Mouse (Mus musculus) naive thymus-derived CD4-positive, alpha-beta T cell, adult 2 months (primary cell): ENCODE data around the gene Rpl19.

Experiments
- DNase-seq: peaks from one replicate; pipeline ENCODE4 v3.0.0-alpha.2; 2011; ENCODE audit warnings: low read depth

Rpl19 gene

DNA sequence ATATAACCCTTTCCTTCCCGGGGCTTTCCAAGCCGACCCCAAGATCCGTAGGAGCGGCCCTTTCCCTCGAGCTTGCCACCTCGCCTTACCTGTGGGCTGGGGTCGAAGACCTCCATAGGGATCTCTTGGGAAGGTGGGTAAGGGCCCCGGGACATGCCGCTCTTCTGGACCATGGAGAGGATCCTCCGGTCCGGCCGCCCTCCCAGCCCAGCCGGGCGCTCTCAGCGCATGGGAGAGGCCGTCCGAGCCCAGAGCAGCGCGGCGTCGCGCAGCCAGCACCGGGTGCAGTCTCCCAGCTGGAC, 4.3 kb upstream of the Rpl19 start:
- no peak for DNase-seq

DNA sequence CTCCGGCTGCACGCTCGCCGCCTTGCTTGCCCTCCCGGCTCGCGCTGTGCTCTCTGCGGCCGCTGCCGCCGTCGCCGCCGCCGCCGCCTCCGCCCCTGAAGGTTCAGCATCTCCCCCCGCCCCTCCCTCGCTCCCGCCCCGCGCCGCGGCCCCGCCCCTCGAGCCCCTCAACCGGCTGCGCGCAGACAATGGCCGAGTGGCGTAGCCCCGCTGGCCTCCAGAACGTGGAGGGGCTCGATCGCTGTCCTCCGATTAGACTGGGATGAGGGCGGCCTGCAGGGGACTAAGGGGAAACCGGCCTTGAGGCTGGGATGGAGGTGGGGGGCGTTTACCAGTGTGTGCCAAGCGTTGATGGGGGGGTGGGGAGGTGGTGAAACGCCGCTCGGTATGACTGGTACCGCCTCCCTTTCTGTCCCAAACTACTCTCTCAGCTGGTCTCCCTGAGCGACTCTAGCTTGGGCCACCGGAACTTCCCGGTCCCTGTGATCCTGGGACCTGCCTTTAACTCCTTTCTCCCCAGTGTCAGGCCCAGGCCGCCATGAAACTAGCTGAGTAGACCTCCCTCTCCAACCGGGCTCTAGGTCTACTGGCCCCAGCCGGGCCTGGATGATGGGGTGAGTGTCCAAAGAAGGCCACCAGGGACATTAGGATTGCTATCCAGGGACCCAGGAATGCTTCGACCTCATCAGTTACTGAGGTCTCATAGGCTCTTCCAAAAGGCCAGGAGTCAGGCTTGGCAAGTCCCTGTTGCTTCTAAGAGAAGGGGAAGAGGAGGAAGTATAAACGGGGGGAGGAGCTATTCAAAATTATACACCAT, 3.7 kb upstream of the Rpl19 start, which contains the start of gene Cacnb1:
Gene Cacnb1 (minus strand): TSS at position 480 of the 817 bp plus-strand sequence.
- peak; percentile 70 for DNase-seq

- no peak for DNase-seq
Observed at GRCm38 (mm10) chr11:98024516-98024915, 2.0 kb upstream of the Rpl19 start.

GRCm38 (mm10) chr11:98026248-98026569, 301 bp upstream of the Rpl19 start:
- DNase-seq = no peak

DNA sequence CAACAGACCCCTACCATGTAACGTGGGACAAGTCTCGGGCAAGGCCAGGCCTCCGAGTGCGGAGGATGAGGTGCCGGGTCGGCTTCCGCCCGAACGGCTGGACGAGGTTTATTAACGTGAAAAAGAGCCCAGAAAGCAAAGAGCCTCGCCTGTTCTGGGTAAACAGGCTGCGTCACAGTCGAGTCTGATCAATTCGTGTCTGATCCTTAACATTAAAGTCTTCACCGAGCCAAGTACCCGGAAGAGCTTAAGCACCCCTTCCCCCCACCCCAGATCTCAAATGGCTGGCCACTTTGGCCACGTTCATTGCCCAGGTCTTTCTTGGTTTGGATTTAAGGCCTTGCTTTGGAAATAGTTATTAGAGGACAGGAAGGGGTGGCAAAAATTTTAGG, 783 bp downstream of the Rpl19 start:
- DNase-seq = no peak

DNA sequence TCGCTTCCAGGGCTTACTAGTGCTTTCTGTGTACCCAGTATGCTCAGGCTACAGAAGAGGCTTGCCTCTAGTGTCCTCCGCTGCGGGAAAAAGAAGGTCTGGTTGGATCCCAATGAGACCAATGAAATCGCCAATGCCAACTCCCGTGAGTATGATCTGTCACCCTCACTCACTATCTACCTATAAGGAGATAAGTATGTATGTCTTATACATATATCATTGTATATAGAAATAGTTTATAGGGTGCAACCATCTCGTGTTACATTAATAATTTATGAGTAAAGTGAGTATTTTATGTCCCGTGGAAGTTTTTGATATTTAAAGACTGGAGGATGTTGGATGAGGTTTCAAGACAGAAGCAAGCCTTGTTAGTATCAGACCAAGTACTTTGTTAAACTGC, 1.3 kb downstream of the Rpl19 start:
- DNase-seq = no peak

- DNase-seq = peak; percentile 51
Observed at GRCm38 (mm10) chr11:98030701-98031442, 4.4 kb downstream of the Rpl19 start.

DNA sequence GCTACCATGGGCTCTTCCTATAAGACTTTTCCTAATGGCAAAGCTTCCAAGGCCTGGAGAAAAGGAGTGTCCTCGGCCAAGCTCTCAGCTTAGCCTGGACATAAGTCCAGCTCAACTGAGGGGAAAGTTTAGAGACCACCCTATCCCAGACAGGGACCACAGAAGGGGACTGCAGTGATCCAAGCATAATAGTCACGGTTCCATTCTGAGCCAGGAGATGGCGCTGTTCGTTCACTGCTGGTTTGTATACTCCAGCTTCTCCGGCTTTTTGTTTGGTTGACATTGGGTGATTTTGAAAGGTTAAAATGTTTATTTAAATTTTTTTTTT, 4.9 kb downstream of the Rpl19 start:
- peak; percentile 87 for DNase-seq

- no peak for DNase-seq
Observed at GRCm38 (mm10) chr11:98034061-98034460, 7.6 kb downstream of the Rpl19 start.

GRCm38 (mm10) chr11:98034840-98035239, 8.3 kb downstream of the Rpl19 start:
- DNase-seq = no peak

GRCm38 (mm10) chr11:98035977-98036377, 9.5 kb downstream of the Rpl19 start:
- no peak for DNase-seq

DNA sequence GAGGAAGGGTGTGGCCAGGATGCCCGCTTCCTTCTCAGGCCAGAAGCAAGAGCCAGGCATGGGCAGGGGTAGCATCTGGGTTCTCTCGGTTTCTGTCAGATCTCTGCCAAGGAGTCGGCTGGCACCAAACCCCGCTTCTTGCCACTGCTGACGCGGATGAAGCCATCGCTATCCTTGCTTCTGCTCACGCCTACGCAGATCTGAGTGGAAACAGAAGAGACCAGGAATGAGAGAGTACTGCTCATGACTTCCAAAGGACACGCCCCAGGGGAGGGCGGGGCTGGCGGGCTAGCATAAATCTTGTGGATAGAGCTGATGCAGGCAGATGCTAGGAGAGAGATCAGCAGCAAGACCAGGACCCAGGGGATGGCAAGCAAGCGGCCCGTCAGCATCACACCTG, 11.4 kb downstream of the Rpl19 start:
- no peak for DNase-seq

DNA sequence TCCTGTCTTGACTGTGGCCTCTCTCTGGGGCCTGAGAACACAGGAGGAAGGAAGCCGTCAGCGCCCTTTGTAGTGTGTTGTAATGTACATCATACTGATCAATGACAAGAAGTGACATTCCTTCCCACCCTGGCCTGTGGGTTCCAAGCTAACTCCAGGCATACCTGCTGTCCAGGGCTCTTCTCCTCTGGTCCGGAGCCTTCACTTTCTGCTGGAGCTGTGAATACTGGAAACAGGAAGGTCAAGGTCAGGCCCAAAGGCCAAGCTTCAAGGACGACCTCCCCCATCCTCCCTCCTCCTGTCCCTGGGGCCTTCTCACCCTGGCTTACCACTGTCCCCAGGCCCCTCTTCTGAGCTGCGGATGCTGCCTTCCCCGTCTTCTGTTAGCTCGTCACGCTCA, 14.5 kb downstream of the Rpl19 start:
- no peak for DNase-seq

DNA sequence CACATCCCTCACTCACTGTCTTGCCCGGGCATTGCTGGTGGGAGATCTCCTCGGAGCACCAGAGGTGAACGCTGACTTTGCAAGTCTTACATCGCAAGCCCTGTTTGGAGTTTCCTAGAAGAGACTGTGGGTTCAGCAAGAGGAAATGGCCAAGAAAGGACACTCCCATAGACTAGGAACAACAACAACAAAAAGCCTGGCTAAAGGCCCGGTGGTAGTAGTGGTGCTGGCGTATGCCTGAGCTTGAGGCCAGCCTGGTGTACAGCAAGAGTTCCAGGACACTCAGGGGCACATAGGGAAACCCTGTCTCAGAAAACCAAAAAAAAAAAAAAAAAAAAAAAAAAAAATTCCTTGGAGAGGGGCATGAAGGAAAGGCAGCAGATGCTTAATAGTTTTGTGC, 16.2 kb downstream of the Rpl19 start:
- no peak for DNase-seq

DNA sequence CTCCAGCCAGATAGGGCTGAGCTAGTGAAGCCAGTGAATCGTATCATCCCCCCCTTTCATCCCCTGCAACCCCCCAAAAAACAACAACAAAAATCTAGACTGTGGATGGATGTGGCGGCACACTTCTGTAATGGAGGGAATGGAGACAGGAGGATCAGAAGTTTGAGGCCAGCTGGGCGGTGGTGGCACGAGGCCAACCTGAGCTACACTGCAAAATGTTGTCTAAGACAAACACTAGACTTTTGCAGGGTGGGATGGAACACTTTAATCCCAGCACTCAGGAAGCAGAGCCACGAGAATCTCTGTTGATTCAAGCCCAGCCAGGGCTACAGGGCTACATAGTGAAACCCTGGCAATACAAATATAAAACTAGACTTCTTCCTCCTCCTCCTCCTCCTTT, 17.6 kb downstream of the Rpl19 start:
- no peak for DNase-seq

DNA sequence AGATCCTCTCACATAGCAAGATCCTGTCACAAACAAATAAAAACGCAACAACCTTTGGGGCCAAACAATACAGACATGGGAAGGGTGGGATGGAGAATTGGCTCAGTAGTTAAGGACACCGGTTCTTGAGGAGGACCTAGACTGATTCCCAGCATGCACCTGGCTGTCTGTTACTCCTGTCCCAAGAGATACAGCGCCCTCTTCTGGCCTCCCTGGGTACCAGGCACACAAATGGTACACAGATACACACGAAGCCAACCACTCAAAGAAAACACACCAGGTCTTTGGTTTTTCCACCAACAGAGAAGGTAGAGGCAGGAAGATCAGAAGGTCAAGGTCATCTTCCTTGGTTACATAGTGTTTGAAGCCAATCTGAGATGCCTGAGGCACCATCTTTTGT, 19.1 kb downstream of the Rpl19 start:
- DNase-seq = no peak

DNA sequence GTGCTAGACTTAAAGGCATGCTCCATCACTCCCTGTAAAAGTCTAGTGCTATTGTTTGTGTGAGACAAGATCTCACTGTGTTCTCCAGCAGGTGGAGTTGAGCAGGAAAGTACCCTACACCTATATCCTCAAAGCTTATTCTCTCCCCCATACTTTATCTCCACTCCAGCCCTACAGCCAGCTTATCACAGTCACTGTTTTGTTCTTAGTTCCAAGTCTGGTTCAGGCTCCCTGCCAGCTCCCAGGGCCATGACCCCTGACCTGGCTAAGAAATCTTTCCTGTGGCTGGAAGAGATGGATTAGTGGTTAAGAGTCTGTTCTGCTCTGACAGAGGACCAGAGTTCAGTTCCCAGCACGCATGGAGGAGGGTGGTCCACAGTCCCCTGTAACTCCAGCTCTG, 20.0 kb downstream of the Rpl19 start:
- DNase-seq = no peak

GRCm38 (mm10) chr11:98047745-98048144, 21.2 kb downstream of the Rpl19 start:
- no peak for DNase-seq

DNA sequence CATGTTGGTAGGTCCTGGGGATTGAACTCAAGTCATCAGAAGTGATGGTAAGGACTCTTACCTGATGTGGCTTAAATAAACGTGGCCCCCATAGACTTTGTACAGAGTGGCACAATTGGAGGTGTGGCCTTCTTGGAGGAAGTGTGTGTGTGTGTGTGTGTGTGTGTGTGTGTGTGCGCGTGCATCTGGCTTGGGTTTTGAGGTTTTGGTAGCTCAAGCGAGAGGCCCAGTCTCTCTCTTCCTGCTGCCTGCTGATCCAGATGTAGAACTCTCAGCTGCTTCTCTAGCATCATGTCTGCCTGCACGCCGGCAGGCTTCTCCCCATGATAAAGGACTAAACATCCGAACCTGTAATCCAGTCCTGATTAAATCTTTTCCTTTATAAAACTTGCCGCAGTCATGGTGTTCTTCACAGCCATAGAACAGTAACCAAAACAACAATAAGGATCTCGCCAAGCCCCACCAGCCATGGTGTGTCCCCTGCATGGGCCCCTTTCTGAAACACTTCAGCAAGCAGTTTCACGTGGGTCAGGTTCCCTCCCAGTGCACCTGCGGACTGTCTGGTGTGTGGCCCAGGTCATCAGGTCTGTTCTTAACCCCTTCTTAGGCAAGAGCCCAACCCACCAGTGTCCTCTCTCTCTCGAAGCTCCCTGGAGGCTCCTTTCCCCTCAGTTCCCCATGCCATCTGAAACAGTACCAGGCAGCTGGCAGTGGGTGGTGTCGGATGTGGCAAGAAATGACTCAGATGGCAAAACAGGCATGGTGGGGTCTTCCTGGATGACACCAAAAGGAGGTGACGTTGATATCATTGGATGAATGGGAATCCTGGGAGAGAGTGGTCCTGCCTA, 23.4 kb downstream of the Rpl19 start:
- peak; percentile 57 for DNase-seq

DNA sequence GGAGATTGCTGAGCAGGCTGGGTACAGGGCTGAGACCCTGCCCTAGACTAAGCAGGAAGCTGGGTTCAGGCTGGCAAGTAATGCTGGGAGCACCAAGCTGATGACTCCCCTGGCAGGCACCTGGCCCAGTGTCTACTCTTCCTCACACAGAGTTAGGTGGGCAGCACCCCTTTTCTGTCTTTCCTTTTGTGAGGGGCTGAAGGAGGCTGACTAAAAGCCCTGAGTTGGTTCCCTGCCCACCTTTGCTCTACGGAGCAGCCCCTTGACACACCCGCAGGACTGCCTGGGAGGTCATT, 24.0 kb downstream of the Rpl19 start:
- DNase-seq = no peak

DNA sequence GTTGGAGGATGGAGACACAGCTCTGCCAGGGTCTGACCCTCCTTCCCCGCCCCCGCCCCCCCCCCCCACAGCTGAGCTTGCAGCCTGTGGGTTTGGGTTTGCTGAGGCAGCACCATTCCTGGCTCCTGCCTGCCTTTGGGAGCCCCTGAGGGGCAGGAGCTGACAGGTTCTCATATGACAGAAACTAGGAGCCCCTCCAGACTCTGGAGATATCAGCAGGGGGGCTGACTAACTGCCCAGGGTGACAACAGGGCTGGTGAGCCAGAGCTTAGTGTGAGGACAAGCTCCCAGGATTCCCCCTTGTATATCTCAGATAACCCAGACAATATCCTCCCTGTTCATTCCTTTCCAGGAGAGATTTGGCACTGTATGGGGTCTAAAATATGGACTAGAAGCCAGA, 24.4 kb downstream of the Rpl19 start:
- no peak for DNase-seq

DNA sequence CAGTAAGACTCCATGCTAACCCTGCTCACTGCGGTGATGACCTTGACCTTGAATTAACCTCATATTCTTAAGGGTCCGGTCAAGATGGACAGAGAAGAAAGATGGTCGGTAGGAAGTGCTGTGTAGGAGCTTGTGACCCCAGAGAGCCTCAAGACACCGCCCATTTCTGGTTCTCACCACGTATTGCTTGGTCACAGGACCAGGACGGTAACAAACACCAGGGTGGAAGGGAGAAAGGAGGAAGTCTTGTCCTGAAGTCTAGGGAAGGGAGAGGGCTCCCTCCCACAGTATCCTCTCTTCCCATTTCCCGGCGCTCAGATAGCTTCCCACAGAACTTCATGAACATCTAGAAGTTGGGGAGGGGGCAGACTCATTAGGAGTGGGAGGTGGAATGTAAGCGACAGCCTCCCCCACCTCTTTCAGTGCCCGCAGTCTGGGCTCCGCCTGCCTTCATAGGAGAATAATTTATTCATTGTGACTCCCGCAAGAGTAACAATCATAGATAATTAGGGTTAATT, 25.2 kb downstream of the Rpl19 start:
- no peak for DNase-seq
